Mouse (Mus musculus) E14TG2a.4 (cell line): ENCODE measurements around the gene Chac1.

Experiments used
- CTCF ChIP-seq: conservative IDR thresholded peaks from 2 replicates; pipeline ENCODE4 v1.5.1; 2014; ENCODE audit warnings: low read length
- NANOG ChIP-seq: IDR thresholded peaks from 2 replicates; pipeline ENCODE4 v1.6.1; 2014; ENCODE audit warnings: borderline replicate concordance, low read length, mixed read lengths

DNA sequence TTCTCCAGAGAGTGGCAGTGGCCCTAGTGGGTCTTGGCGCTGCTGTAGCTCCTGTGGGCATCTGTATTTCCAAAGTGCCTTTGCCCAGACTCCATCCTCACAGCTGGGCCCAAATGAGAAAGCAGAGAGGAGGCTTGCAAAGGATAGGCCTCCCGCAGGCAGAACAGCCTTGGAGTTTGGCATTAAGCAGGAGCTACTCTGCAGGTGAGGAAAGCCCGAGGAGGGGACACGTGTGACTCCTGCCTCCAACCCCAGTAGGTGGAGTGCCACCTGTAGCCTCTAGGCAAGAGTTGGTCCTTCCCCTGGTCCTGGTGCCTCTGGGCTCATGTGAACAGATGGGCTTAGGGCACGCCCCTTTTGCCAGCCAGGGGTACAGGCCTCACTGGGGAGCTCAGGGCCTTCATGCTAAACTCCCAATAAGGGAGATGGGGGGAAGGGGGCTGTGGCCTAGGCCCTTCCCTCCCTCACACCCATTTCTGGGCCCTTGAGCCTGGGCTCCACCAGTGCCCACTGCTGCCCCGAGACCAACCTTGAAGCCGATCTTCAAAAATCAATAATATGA is 16.0 kb upstream of the Chac1 start:
- no peak for TF ChIP-seq CTCF
- TF ChIP-seq NANOG = no peak
